Mouse (Mus musculus): Measurements from ENCODE around the gene Efcab6.

The Efcab6 gene

GRCm38 (mm10) chr15:84058841-84059240 is 6.3 kb downstream of the Efcab6 start:
- DNase-seq (ENCODE audit: low spot score), result no peak

GRCm38 (mm10) chr15:84056083-84056482 is 9.1 kb downstream of the Efcab6 start:
- no peak for DNase-seq (ENCODE audit: low spot score)

DNA sequence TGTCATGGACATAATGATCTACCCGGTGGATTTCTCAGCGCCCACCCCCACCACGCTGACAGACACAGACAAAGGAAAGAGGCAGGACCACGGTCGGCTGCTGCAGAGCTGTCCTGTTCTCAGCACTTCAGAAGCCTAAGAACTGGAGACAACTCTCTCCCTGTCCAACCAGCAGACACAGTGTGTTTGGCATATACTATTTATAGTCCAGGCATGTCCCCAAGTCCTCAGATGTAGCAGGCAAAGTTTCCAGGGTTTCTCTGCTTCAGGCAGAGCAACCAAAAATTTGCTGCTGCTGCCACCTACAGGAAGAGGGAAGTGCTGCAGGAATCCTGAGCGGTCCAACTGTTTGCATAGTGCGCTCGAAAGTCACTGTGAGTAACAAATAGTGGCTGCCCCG is 11.3 kb downstream of the Efcab6 start:
- DNase-seq (ENCODE audit: low spot score), result no peak

DNA sequence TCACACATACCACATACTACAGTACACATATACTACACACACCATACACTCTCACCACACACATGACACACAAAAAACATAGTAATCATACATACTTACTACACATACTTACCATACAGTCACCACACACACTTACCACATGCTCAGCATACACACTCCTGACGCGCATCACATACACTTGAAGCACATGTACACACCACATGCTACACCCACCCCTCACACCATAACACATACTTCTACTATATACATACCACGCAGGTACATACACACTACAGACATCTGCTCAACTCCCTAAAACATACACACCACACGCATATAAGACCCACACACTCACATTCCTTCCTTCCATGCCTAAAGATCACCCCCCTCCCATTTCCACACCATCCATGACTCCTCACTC is 11.9 kb downstream of the Efcab6 start:
- no peak for DNase-seq (ENCODE audit: low spot score)

- no peak for DNase-seq (ENCODE audit: low spot score)
These were observed 12.8 kb downstream of the Efcab6 start for GRCm38 (mm10) chr15:84052390-84052789.

DNA sequence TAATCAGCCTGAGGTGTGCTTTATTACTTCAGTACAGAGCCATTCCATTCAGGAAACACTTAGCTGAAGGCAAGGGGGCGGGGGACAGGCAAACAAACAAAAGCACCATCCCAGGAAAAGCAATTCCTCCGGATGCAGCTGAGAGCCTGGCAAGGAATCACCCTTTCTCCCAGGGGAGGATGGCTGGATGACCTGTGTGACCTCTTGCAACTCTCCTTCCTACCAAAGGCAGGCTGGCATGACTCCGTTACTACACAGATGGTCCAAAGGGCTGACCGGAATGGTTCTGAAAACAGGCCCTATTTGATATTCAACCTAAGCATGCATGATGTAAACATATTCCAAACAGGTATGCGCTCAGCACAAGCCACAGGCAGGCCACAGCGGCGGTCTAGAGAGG is 15.6 kb downstream of the Efcab6 start:
- no peak for DNase-seq (ENCODE audit: low spot score)

- DNase-seq (ENCODE audit: low spot score), result no peak
These were observed 19.6 kb downstream of the Efcab6 start for GRCm38 (mm10) chr15:84045562-84045961.

- no peak for DNase-seq (ENCODE audit: low spot score)
These were observed 28.1 kb downstream of the Efcab6 start for GRCm38 (mm10) chr15:84037067-84037466.

- no peak for DNase-seq (ENCODE audit: low spot score)
These were observed 39.5 kb downstream of the Efcab6 start for GRCm38 (mm10) chr15:84025651-84026050.

DNA sequence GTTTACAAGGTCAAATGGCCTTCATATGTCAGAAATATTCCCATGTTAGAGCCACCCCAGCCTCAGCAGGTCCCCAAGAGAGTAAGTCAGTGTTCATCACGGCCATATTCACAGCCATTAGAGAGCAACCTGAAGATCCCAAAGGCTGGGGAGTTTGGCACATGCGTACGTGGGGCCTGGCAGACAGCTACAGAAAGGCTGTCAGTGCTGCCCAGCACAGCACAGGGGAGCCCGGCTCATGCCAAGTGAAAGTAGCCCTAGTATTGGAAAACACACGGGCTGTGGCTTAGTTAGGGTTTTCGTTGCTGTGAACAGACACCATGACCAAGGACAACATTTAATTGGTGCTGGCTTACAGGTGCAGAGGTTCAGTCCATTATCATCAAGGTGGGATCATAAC is 40.3 kb downstream of the Efcab6 start:
- DNase-seq (ENCODE audit: low spot score), result no peak

DNA sequence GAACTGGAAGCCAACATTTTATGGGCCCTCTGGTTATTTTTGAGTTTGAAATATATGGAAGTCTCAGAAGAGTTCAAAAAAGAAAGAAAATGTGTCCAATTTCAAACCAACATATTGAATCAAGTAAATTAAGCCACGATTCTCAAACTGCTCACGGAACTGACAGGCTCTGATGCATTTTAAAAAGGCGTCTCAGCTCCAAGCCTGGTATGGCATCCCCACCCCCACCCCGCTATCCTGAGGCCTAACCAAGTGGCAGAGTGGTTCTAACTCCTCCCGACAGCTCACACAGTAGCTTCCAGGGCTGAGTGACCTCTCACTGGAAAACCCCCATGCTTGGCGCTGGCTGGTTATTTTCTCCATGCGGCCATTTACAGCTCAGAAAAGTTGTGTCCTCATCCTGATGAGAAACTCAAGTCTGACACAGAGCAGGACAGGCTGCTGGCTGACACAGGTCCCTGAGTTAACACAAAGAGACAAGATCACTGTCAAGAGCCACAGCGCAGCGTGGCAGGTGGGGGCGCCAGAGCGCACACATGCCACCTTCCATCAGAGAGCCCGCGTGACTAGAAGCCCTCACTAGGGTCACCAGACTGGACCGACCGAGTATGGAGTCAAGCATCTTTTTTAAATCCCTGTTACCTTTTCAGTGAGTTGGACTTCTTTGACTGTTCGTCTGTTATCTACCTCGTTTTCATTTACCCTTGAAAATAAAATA is 55.7 kb downstream of the Efcab6 start:
- DNase-seq (ENCODE audit: low spot score), result no peak

- no peak for DNase-seq (ENCODE audit: low spot score)
These were observed 60.9 kb downstream of the Efcab6 start for GRCm38 (mm10) chr15:84004306-84004705.

DNA sequence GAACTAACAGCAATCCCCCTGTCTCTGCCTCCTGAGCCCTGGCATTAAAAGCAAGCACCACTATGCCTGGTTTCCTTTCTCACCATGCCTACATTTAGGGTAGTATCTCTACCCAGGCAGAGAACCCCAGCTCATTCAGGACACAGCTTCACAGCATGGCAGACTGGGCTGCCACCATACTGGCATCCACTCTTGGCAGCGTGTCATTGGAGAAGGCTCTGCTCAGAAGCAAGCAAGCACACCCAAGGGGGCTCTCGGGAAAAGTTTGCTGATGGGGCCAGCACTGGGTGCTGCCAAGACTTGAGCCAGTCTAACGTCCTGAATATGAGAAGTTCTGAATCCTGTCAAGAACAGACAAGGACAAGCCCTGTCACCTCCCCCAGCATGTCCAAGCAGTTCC is 66.1 kb downstream of the Efcab6 start:
- DNase-seq (ENCODE audit: low spot score), result no peak

DNA sequence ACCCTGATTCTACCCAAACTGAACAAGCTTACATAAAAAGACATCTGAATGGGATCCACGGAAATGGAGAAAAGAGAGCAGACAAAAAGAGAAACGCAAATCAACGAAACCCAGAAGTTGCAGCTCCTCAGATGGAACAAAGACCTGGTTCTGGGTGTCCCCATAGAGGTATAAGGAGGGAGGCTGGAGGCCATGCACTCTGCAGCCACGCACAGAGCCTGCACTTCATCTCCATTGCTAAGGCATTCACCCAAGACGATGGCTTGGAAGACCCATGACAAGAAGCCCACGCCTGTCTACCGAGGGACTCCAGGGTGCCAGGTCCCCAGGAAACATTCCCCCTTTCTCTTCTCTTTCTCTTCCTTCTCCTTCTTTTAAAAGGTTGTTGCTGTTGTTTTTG is 66.6 kb downstream of the Efcab6 start:
- DNase-seq (ENCODE audit: low spot score), result no peak

- no peak for DNase-seq (ENCODE audit: low spot score)
These were observed 67.1 kb downstream of the Efcab6 start for GRCm38 (mm10) chr15:83998115-83998514.

DNA sequence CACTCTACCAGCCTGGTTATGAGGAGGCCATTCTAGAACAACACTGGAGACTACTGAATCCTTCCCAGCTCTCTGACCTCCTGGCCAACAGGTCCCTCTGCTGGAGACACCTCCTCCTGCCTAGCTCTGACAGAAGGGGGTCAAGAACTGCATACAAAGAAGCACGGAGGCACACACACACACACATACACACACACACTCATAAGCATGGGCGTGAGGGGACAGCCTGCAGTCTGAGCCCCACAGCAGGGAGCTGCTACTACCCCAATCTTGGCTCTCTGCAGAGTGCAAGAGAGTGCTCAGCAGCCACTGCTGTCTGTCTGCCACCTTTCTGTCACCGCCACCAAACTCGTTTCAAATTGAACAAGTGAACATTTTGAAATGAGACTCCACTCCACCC is 67.6 kb downstream of the Efcab6 start:
- DNase-seq (ENCODE audit: low spot score), result no peak

DNA sequence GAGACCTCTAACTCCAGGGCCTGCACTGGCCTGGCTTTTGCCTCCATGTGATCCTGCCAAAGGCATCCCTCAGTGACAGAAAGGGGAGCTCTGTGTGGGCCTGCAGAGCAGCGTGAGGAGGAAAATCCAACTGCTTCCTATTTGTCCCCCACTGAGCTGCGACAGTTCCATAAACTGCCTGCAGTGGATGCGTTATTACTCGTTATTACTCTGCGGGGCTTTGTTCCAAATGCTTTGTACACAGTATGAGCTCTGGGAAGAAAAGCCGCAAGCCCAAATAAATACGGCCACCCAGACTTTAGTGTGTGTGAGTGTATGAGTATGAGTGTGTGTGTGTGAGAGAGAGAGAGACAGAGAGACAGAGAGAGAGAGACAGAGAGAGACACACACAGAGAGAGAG is 68.3 kb downstream of the Efcab6 start:
- no peak for DNase-seq (ENCODE audit: low spot score)

DNA sequence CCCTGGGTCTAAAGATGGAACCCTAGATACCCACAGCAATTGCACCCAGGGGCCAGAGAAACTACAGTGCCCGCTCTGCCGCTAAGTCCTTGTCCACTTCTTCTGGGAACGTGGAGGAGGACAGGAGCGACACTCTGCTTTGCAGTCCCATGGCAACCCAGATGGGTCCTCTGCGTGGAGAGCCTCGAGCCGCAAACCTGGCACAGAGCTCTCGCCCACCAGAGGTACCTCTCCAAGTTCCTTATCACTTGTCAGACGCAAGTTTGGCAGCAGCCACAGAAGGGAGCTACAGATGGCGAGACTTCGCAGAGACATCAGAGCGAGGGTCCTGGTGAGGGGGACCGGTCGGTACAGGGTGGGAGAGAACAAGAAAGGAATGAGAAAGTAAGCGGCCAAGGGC is 73.0 kb downstream of the Efcab6 start:
- no peak for DNase-seq (ENCODE audit: low spot score)

- DNase-seq (ENCODE audit: low spot score), result no peak
These were observed 73.7 kb downstream of the Efcab6 start for GRCm38 (mm10) chr15:83991461-83991860.

DNA sequence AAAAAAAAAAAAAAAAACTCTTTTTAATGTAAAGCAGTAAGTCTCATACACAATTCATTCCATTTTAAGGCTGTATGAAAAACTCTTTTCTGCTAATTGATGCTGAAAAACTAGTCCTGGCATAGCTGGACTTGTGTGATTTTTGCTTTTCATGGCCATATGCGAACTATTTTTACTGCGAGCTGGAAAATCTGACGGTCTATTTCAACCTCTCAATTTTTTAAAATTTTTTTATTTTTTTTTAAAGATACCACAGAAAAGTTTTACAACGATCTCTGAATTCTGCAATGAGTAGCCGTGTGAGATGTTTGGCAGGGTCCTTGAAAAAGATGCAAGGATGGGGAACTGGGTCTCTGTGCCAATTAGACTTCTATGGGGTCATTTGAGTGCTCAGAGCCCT is 75.9 kb downstream of the Efcab6 start:
- no peak for DNase-seq (ENCODE audit: low spot score)

DNA sequence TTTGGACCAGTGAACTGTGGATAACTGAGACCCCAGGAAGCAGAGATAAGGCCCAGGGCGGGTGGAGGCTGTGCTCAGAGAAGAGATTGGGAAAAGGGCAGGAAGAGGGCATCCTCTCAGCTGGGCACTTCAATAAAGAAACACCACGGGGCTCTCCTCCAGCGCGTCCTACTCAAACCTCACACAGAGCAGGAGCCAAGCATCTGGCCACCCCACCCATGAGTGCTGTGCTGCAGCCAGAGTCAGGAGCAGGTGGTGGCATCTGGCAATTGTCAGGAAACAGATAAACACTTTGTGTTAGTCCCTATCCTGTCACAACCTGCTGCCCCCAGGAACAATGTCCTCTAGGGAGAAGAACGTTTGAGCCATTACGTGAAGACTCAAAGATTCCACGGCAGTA is 77.1 kb downstream of the Efcab6 start:
- no peak for DNase-seq (ENCODE audit: low spot score)

GRCm38 (mm10) chr15:83982186-83982936 is 82.8 kb downstream of the Efcab6 start:
- DNase-seq (ENCODE audit: low spot score), result no peak

- no peak for DNase-seq (ENCODE audit: low spot score)
These were observed 86.3 kb downstream of the Efcab6 start for GRCm38 (mm10) chr15:83978865-83979264.

DNA sequence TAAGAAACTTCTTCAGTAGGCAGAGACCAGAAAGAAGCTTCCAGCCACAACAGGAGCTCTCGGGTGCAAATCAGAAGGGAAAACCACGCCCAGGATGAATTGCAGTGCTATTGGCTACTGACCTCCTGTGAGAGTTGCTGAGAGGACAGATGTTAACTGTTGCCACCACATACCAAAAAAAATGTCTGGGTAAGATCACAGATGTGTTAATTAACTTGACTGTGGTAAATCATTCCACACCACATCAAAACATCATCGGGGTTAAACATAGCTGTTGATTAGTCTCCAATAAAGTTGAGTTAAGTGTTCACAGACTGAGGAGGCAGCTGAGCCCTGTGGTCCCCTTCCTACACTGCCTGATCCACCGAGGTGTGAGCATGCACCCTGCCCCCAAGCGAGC is 88.1 kb downstream of the Efcab6 start:
- DNase-seq (ENCODE audit: low spot score), result no peak

Measured in spleen, adult 12 weeks (tissue).